Mouse (Mus musculus) layer of hippocampus, adult 11-12 months (tissue): ENCODE results near the gene U2af2.
A peak's percentile ranks its signal among the peaks of the same experiment; 100 is the strongest.

Experiments used
- DNase-seq: peaks from one replicate; pipeline ENCODE4 v3.0.0; 2022; ENCODE audit warnings: low spot score

The U2af2 gene

GRCm38 (mm10) chr7:5112701-5113100 lies 50.8 kb downstream of the U2af2 start:
- no peak for DNase-seq

- DNase-seq: no peak
Measured at GRCm38 (mm10) chr7:5116850-5117249, 54.9 kb downstream of the U2af2 start, which contains the start of gene Rfpl4. Rfpl4 (minus strand) TSS chr7:5116950.

DNA sequence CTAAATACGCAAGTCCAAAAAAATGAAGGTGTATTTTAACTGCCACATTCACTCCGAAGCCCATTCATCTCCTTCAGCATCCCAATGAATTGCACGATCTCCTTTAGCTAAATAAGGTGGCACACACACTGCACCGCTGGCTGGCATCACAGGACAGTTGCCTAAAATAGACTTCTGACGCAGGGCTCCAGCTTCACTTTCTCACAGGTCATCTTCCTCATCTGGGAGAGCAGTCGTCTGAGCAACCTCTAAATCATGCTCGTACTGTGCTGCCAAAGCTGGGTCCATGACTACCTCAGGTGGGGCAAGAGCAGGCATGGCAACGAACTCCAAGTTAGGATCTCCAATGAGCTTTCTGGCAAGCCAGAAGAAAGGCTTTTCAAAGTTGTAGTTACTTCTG lies 63.1 kb downstream of the U2af2 start:
- no peak for DNase-seq

- DNase-seq: peak; percentile 83
Measured at GRCm38 (mm10) chr7:5125549-5126406, 63.8 kb downstream of the U2af2 start, which contains the start of gene Rasl2-9. Rasl2-9 (minus strand) TSS chr7:5125950.
